Mouse (Mus musculus): ENCODE measurements at regions not wholly inside any gene's neighbourhood (a gene's known extent, or its start where the extent isn't known, plus 50 kb on each side); places are given as distances from the start of the nearest gene placed in this dataset.

- intact Hi-C loops (cut with DNase I), result no loop called here
Measured at GRCm38 (mm10) chr12:94468027-94468426, 1224.0 kb upstream of the Flrt2 start.

DNA sequence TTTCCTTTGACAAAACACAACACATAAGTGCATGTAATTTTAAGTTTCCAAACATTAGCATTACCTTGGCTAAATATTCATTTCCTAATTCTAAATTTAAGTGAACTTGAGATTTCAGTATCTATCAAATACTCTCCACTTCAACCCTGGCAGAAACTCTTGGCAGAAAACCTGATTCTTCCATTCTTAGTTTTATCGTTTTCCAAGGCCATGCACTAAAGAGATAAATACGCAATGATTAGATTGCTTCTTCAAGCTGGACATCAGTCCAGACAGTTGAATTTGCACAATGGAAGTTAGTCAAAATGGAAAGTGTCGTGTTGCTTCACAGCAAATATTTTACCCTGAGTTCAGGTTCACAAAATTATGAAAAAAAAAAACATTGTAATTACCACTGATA, 1223.4 kb upstream of the Flrt2 start:
- intact Hi-C loops (cut with DNase I), result no loop called here

- intact Hi-C loops (cut with DNase I), result no loop called here
Measured at GRCm38 (mm10) chr12:94469850-94470249, 1222.2 kb upstream of the Flrt2 start.

DNA sequence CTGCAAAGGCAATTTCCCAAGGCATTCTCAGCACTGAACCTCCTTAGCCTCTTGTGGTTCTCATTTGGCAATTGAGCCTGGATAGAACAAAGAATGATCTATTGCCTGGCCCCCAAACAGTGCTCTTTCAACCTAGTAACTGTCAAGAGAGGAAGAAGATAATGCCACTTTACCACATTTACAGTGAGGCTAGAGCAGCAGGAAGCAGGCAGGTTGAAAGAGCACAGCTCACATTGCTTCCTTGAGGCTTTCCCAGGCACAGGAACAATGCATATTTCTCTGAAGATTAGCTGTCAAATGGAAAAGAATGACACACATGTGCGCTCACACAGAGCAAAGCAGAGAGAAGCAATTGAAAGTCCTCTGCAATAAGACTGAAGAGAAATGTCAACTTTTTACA, 1221.0 kb upstream of the Flrt2 start:
- intact Hi-C loops (cut with DNase I), result no loop called here

GRCm38 (mm10) chr12:94488721-94489120, 1203.3 kb upstream of the Flrt2 start:
- intact Hi-C loops (cut with DNase I), result no loop called here

- intact Hi-C loops (cut with DNase I), result no loop called here
Measured at GRCm38 (mm10) chr12:94508099-94508498, 1183.9 kb upstream of the Flrt2 start.

- intact Hi-C loops (cut with DNase I), result no loop called here
Measured at GRCm38 (mm10) chr12:94509855-94510254, 1182.2 kb upstream of the Flrt2 start.

DNA sequence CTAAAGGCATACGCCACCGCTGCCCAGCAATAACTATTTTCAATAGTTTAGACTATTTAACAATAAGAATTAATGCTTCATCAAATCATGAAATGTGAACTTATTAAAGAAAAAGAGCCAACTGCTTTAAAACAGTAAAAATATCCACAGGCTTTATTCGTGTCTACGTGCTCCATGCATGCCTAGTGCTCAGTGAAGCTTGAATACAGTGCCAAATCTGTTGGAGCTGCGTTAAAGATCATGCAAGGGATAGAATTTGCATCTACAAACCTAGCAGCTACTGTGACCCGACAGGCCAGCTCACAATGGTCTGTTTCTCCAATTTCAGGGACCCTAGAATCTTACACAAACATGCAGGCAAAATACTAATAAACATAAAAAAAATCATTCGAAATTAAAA, 1147.3 kb upstream of the Flrt2 start:
- intact Hi-C loops (cut with DNase I), result no loop called here

DNA sequence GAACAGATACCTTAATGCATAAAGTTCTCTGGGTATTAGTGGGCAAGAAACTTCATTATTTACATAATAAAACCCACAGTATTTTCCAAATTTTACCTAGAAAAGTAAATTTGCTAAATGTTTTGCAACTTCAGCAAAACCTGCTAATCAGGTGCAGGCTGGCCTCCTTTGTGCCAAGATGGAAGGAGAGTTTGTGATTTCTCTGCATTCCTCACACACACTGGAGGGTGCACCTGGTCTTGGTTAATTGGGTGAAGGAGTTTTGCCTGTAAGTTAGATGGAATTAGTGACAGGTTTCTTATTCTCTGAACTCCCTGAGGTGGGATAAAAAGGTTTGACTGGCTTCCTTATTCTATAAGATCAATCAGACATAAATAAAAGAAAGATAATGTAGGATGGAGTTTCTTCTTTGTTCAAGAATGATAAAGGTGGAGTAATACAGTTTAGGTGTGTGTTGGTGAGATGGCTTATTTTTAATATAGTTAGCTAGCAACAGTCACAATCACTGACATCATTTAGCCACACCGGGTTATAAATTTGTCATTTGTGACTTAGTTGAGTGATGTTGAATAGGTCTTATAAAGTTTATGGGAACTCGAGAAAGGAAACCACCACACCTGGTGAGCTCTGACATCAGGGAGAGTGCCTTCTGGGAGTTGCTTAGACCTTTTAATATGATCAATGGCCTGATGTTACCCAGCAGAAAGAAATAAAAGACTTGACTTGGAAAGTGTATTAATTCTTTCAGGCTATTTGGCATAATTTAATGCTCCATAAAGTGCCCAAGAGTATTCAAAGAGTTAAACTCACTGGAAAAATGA, 1131.4 kb upstream of the Flrt2 start:
- intact Hi-C loops (cut with DNase I), result no loop called here

DNA sequence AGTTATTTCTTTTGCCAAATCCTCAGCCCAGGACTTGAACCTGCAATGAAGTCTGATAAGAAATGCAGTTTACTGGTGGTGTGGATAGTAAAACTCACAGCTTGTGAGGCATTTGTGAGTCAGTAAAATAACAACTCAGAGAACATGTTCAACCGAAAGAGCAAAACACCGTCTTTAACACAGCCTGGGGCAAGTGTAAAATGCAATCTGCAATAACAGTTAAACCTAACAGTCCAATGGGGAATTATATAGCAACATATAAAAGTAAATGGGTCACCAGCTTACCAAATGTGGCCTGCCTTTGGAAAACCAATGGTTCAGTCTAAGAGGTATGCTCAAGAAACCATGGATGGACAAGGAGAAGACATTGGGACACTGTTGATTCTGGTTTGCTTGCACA, 1117.0 kb upstream of the Flrt2 start:
- intact Hi-C loops (cut with DNase I), result no loop called here

DNA sequence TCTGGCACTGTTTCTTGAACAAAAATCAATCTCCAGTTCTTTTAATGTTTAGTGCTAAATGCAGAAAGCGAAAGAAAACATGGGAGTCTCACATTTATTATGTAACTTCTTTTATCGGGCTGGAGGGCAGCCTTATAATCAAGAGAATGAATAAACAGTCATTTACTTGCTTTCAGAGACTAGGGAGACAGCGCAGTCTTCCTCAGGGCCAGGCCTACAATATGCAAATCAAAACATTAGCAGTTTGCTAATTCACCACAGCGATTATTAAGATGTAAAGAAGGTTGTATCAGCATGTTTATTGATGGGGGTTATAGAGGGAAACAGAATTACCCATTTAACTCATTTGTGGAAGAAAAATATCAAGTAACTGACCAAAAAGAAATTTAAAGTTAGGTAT, 1111.7 kb upstream of the Flrt2 start:
- intact Hi-C loops (cut with DNase I), result no loop called here

DNA sequence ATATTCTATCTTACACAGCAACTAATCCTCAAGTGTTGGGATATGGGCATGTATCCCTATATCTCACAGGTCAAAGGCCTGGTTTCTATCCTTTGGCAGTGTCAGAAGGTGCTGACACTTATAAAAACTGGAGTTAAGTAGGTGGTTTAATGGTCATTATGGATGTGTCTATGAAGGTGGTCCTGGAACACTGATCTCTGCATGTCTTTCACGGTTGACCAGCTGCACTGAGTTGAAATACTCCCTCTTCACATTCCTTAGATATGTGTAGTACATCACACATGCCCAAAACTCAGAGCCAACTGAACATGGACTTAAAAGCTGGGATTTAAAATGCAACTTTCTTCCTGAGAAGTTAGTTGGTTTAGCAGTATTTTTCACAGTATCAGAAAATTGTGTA, 1107.7 kb upstream of the Flrt2 start:
- intact Hi-C loops (cut with DNase I), result no loop called here

- intact Hi-C loops (cut with DNase I), result no loop called here
Measured at GRCm38 (mm10) chr12:94587031-94587430, 1105.0 kb upstream of the Flrt2 start.

DNA sequence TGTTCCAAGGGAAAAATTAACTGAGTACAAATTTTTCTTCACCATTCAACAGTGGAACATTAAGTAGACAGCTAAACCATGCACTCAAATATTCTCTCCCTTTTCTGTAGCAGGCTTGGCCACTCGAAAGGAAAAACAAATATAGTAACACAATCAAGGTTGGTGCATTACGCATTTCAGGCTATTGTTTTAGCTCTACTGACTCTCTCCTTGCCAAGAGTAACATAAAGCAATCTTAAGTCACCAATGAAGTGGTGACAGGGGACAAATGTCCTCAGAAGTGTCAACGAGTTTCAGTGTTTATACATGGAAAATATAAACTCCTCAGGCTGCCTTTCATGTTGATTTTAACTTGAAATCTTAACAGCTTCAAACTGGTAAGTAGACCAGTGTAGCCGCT, 1103.4 kb upstream of the Flrt2 start:
- intact Hi-C loops (cut with DNase I), result no loop called here

DNA sequence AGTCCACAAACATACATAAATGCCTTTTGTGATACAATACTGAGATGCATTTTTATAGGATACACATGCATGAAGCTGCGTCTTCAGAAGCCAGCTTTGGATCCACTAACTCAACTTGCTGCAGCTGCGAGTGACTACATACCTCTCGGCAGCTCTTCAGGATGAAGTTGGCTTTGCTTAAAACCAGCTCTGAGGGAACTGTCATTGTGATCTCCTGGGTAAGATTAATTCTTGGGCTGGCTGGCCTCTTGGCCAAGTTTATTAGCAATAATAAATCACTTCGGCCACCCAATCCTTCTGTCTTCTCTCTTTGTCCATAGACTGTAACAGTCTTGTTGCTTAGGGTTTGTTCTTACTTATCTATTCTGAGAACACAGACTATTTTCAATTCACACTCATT, 1103.0 kb upstream of the Flrt2 start:
- intact Hi-C loops (cut with DNase I), result no loop called here

- intact Hi-C loops (cut with DNase I), result no loop called here
Measured at GRCm38 (mm10) chr12:94605566-94605965, 1086.5 kb upstream of the Flrt2 start.

DNA sequence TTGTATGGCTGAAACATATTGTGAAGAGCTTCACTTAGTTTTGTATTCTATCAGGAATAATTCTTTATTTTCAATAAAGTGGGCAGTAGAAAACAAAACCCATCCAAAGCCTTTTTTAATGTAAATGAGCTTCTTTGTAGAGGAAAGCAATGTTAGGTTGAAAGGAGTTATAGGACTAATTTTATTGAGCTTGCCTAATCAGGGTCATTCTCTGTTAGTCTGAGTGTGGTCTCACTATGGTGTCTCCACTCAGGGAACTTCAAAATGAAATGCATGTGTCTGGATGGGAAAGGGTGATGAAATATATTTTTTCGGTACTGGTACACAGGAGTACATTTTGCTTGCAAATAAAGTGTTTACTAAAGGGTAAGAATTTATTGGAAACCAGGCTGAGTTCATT, 1055.5 kb upstream of the Flrt2 start:
- intact Hi-C loops (cut with DNase I), result no loop called here

- intact Hi-C loops (cut with DNase I), result no loop called here
Measured at GRCm38 (mm10) chr12:94640153-94640552, 1051.9 kb upstream of the Flrt2 start.

DNA sequence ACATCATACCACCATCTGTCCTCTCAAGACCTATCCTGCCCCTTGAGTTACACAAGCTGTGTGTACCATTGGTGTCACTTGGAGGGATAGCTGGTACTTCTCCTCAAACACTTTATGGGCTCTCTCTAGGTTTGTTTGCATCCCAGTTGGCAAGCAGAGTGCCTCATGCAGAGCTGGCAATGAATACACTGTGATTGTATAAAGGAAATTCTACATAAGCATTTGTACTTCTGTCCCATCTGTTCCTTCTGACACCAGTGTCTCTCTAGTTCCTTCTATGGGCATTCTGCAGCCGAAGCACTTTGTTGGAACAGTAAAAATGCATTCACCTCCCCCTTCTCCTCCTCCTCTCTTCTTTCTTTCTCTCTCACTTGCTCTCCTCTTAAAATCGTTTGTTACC, 1046.7 kb upstream of the Flrt2 start:
- intact Hi-C loops (cut with DNase I), result no loop called here

DNA sequence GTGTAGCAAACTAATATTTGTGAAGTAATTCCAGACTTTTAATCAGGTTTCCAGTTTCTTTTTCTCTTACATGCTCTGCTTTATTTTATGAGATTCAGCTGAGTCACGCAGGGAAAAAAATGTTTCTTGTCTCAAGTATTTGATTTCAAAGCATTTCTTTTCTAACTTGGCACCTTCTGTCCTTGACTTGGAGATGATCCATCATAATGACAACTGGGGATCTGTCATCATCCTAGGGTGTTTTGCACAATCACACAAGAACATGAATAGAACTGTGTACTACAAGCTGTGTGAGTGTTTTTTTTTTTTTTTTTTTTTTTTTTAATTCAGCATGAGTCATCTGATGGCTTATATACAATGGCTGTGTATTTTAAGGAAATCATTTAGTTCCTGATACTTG, 1022.0 kb upstream of the Flrt2 start:
- intact Hi-C loops (cut with DNase I), result no loop called here

- intact Hi-C loops (cut with DNase I), result no loop called here
Measured at GRCm38 (mm10) chr12:94674925-94675324, 1017.1 kb upstream of the Flrt2 start.

- intact Hi-C loops (cut with DNase I), result no loop called here
Measured at GRCm38 (mm10) chr12:94691341-94692029, 1000.5 kb upstream of the Flrt2 start.

DNA sequence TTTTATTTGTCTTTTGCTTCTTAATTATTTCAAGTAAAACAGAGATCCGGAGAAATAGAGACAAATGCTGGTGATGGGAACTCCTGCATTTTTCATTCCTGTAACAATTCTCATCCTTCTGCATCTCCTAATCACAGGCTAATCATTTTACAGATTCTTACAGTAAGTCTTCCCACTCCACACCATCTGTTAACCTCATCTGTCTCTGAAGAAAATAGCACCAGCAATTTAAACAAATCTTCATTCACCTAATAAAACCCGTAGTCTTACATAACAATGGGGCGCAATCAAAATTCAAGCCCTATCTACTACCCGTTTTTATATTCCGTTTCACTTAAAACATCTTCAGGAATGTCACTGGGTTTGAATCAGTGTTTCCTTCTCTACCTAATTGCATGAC, 960.6 kb upstream of the Flrt2 start:
- intact Hi-C loops (cut with DNase I), result no loop called here

Data from adrenal gland (tissue).